Mouse (Mus musculus): ENCODE results near the gene Pax5. TPM values are rescaled to one million over a fixed set of nuclear protein-coding genes. Genes with fewer than 3 reads are reported as not detected.

Pax5 gene
- polyA plus RNA-seq, 1 experiment = not detected

DNA sequence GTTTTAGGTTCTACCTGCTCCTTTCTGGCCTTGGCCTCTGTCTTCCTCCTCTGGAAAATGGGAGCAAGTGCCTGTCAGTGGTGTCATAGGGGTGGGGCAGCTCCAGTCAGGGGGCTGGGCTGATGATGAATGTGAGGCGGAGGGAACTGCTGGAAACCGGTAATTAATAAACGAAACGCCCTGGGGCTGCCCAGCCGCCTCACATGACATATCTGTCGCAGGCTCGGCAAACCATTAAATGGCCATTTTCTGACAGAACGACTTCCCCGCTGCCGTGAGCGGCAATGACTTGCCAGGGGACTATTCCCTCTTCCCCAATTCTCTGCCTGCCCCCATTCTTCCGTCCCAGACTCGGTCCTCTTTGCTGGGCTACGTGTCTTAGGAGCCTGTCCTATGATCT is 202.4 kb downstream of the Pax5 start:
- no peaks in the 10 kb centered on the region for H3K36me3 ChIP-seq (replicated peaks; ENCODE audit: low read length)
- no peaks in the 10 kb centered on the region for H3K4me1 ChIP-seq
- TF ChIP-seq GATA1 (IDR thresholded peaks at IDR 0.05; ENCODE audit: borderline replicate concordance, low read length) = no peak
- no peak for TF ChIP-seq FLI1 (IDR thresholded peaks at IDR 0.05; ENCODE audit: low read length)
- no peaks in the 10 kb centered on the region for H3K9me3 ChIP-seq
- H3K27me3 ChIP-seq (replicated peaks) = peaks cover 11% of the 10 kb centered on the region
- H3K4me3 ChIP-seq (replicated peaks) = no peak overlapping the region

- Histone ChIP-seq H3K27me3 (replicated peaks) (peaks cover 11% of the 10 kb centered on the region), H3K4me3 (replicated peaks) (no peak overlapping the region), H3K4me1 (no peaks in the 10 kb centered on the region), H3K9me3 (no peaks in the 10 kb centered on the region), H3K36me3 (replicated peaks; ENCODE audit: low read length) (no peaks in the 10 kb centered on the region)
- TF ChIP-seq GATA1 (IDR thresholded peaks at IDR 0.05; ENCODE audit: borderline replicate concordance, low read length) (no peak), FLI1 (IDR thresholded peaks at IDR 0.05; ENCODE audit: low read length) (no peak)
Observed at GRCm38 (mm10) chr4:44504998-44505397, 205.3 kb downstream of the Pax5 start.

GRCm38 (mm10) chr4:44502196-44502867 is 208.0 kb downstream of the Pax5 start:
- Histone ChIP-seq H3K9me3 (no peaks in the 10 kb centered on the region), H3K27me3 (replicated peaks) (peaks cover 4% of the 10 kb centered on the region)
- TF ChIP-seq FLI1 (IDR thresholded peaks at IDR 0.05; ENCODE audit: low read length) = no peak
- TF ChIP-seq GATA1 (IDR thresholded peaks at IDR 0.05; ENCODE audit: borderline replicate concordance, low read length) = no peak

DNA sequence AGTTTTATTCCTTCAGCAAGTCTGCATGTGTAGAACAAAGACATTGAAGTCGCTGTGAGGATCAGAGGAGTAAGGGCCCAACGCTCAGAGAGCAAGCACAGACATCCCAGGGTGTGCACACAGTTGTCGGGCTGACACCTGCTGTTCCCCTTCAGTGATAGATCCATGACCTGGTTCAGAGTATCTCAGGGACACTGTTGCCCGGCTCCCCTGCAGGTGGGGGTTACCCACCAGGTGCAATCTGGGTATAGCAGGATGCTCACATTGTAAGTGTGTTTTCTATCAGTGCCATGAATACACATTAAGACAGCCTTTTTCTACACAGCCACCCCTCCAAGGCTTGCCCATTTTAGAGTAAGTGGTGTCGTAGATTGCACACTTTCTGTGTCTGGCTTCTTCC is 212.1 kb downstream of the Pax5 start:
- no peaks in the 10 kb centered on the region for H3K4me1 ChIP-seq
- no peaks in the 10 kb centered on the region for H3K36me3 ChIP-seq (replicated peaks; ENCODE audit: low read length)
- peaks cover 4% of the 10 kb centered on the region; the same call in 1 of the 2 replicates for H3K9me3 ChIP-seq
- H3K4me3 ChIP-seq (replicated peaks) = no peak overlapping the region
- H3K27me3 ChIP-seq (replicated peaks) = no peaks in the 10 kb centered on the region
- TF ChIP-seq FLI1 (IDR thresholded peaks at IDR 0.05; ENCODE audit: low read length) (no peak), GATA1 (IDR thresholded peaks at IDR 0.05; ENCODE audit: borderline replicate concordance, low read length) (no peak)

More at GRCm38 (mm10) chr4:44502196-44502867, 208.0 kb downstream of the Pax5 start:
- Histone ChIP-seq H3K4me1 (no peaks in the 10 kb centered on the region), H3K4me3 (replicated peaks) (no peak overlapping the region), H3K36me3 (replicated peaks; ENCODE audit: low read length) (no peaks in the 10 kb centered on the region)

DNA sequence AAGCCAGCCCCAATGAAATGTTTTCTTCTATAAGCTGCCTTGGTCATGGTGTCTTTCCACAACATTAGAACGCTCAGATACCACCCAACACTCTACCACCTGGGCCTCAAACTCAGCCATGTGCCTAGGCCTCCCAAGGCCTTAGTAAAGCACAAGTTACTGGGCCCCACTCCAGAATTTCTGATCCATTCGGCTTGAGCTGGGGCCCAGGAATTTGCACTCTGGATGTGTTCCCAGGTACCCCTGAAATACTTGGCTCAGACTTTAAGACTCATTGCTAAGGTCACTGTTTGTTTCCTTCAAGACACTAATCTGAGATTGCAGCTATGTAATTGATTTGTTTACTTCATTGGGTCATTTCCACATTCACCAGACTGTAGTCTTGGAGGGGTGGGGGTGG is 214.5 kb downstream of the Pax5 start:
- no peaks in the 10 kb centered on the region for H3K27me3 ChIP-seq (replicated peaks)
- H3K4me1 ChIP-seq = no peaks in the 10 kb centered on the region
- H3K9me3 ChIP-seq = peaks cover 4% of the 10 kb centered on the region; the same call in 1 of the 2 replicates
- H3K4me3 ChIP-seq (replicated peaks) = no peak overlapping the region
- TF ChIP-seq GATA1 (IDR thresholded peaks at IDR 0.05; ENCODE audit: borderline replicate concordance, low read length) (no peak), FLI1 (IDR thresholded peaks at IDR 0.05; ENCODE audit: low read length) (no peak)
- no peaks in the 10 kb centered on the region for H3K36me3 ChIP-seq (replicated peaks; ENCODE audit: low read length)

GRCm38 (mm10) chr4:44493756-44494155 is 216.5 kb downstream of the Pax5 start:
- H3K36me3 ChIP-seq (replicated peaks; ENCODE audit: low read length) = no peaks in the 10 kb centered on the region
- H3K9me3 ChIP-seq = peaks cover 4% of the 10 kb centered on the region; the same call in 1 of the 2 replicates
- H3K4me3 ChIP-seq (replicated peaks) = no peak overlapping the region
- H3K27me3 ChIP-seq (replicated peaks) = no peaks in the 10 kb centered on the region
- no peak for TF ChIP-seq GATA1 (IDR thresholded peaks at IDR 0.05; ENCODE audit: borderline replicate concordance, low read length)
- TF ChIP-seq FLI1 (IDR thresholded peaks at IDR 0.05; ENCODE audit: low read length) = no peak
- H3K4me1 ChIP-seq = no peaks in the 10 kb centered on the region

- Histone ChIP-seq H3K4me3 (replicated peaks) (no peak overlapping the region), H3K4me1 (no peaks in the 10 kb centered on the region), H3K27me3 (replicated peaks) (no peaks in the 10 kb centered on the region), H3K36me3 (replicated peaks; ENCODE audit: low read length) (no peaks in the 10 kb centered on the region), H3K9me3 (no peaks in the 10 kb centered on the region)
- no peak for TF ChIP-seq GATA1 (IDR thresholded peaks at IDR 0.05; ENCODE audit: borderline replicate concordance, low read length)
- no peak for TF ChIP-seq FLI1 (IDR thresholded peaks at IDR 0.05; ENCODE audit: low read length)
Observed at GRCm38 (mm10) chr4:44490872-44491271, 219.4 kb downstream of the Pax5 start.

- no peak for TF ChIP-seq FLI1 (IDR thresholded peaks at IDR 0.05; ENCODE audit: low read length)
- no peak for TF ChIP-seq GATA1 (IDR thresholded peaks at IDR 0.05; ENCODE audit: borderline replicate concordance, low read length)
- Histone ChIP-seq H3K36me3 (replicated peaks; ENCODE audit: low read length) (no peaks in the 10 kb centered on the region), H3K4me1 (peaks cover 4% of the 10 kb centered on the region; the same call in 1 of the 2 replicates), H3K9me3 (no peaks in the 10 kb centered on the region), H3K4me3 (replicated peaks) (no peak overlapping the region), H3K27me3 (replicated peaks) (no peaks in the 10 kb centered on the region)
Observed at GRCm38 (mm10) chr4:44488702-44489101, 221.6 kb downstream of the Pax5 start.

- no peak overlapping the region for H3K4me3 ChIP-seq (replicated peaks)
- no peaks in the 10 kb centered on the region for H3K36me3 ChIP-seq (replicated peaks; ENCODE audit: low read length)
- peaks cover 4% of the 10 kb centered on the region; the same call in 1 of the 2 replicates for H3K4me1 ChIP-seq
- H3K27me3 ChIP-seq (replicated peaks) = no peaks in the 10 kb centered on the region
- H3K9me3 ChIP-seq = no peaks in the 10 kb centered on the region
- TF ChIP-seq FLI1 (IDR thresholded peaks at IDR 0.05; ENCODE audit: low read length) = no peak
- TF ChIP-seq GATA1 (IDR thresholded peaks at IDR 0.05; ENCODE audit: borderline replicate concordance, low read length) = no peak
Observed at GRCm38 (mm10) chr4:44488219-44488618, 222.1 kb downstream of the Pax5 start.

DNA sequence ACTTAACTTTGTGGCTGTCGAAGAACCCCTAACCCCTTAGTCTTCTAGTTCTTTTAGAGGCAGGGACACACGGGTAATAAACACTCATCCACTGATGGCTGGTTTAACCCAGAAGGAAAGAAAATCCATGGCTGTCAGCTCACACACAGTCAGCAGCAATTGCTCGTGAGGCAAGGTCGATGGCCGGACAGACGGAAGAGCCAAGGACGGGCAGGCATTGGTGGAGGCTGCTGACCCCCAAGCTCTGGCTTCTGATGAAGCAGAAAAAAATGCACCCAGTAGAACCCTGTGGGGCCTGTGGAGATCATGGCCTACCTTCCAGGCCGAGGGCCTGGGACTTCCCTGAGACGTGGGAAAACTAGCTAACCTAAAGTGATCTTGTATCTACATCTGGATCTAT is 227.4 kb downstream of the Pax5 start:
- no peak for TF ChIP-seq FLI1 (IDR thresholded peaks at IDR 0.05; ENCODE audit: low read length)
- no peaks in the 10 kb centered on the region for H3K27me3 ChIP-seq (replicated peaks)
- H3K4me3 ChIP-seq (replicated peaks) = no peak overlapping the region
- peaks cover 4% of the 10 kb centered on the region; the same call in 1 of the 2 replicates for H3K4me1 ChIP-seq
- H3K9me3 ChIP-seq = peaks cover 18% of the 10 kb centered on the region
- no peaks in the 10 kb centered on the region for H3K36me3 ChIP-seq (replicated peaks; ENCODE audit: low read length)

All from megakaryocyte, embryonic 14.5 days (primary cell).